Mouse (Mus musculus) lung, embryonic 16.5 days (tissue): Measurements from ENCODE around the gene Vdac1. TPM values are rescaled to one million over a fixed set of nuclear protein-coding genes. Genes with fewer than 3 reads are reported as not detected.

Experiments
- ATAC-seq: fragments of 200-750 bp; cut with Nextera tagmentation; 2 replicates; pipeline ENCODE4 v1.8.0; 2017; ENCODE audit warnings: low read depth, mild to moderate bottlenecking, moderate library complexity
- H3K27ac ChIP-seq: fragments of 300-500 bp; sonication (generic); 2 replicates; pipeline ENCODE4 v1.5.1; 2014; ENCODE audit warnings: mild to moderate bottlenecking, control low read depth, low read length
- H3K27me3 ChIP-seq: fragments of 300-500 bp; sonication (generic); 2 replicates; pipeline ENCODE4 v1.6.1; 2014; ENCODE audit warnings: low read depth, low read length, mixed read lengths; ENCODE audit not compliant: control insufficient read depth, insufficient read depth
- H3K36me3 ChIP-seq: fragments of 300-500 bp; sonication (generic); 2 replicates; pipeline ENCODE4 v1.6.1; 2014; ENCODE audit warnings: low read length; ENCODE audit not compliant: control insufficient read depth, insufficient read depth
- H3K4me1 ChIP-seq: fragments of 300-500 bp; sonication (generic); replicated peaks from 2 replicates; pipeline ENCODE4 v1.6.1; 2014; ENCODE audit warnings: low read length, mixed read lengths; ENCODE audit not compliant: control insufficient read depth, insufficient read depth
- H3K4me2 ChIP-seq: fragments of 300-500 bp; sonication (generic); 2 replicates; pipeline ENCODE4 v1.6.1; 2014; ENCODE audit warnings: low read depth, low read length, control low read depth
- H3K4me3 ChIP-seq: fragments of 300-500 bp; sonication (generic); 2 replicates; pipeline ENCODE4 v1.5.1; 2014; ENCODE audit warnings: mild to moderate bottlenecking, low read length, control low read depth
- H3K9ac ChIP-seq: fragments of 300-500 bp; sonication (generic); 2 replicates; pipeline ENCODE4 v1.6.1; 2014; ENCODE audit warnings: low read length, control low read depth
- H3K9me3 ChIP-seq: fragments of 300-500 bp; sonication (generic); 2 replicates; pipeline ENCODE4 v1.6.1; 2016; ENCODE audit warnings: low read length; ENCODE audit not compliant: control insufficient read depth
- WGBS: fragments of 180-500 bp; shearing (Covaris S2); extraction: QIAGEN DNeasy Blood & Tissue Kit; methylation state at CpG from one replicate; pipeline ENCODE4 v1.1.7; 2014; 5-methylcytosine and 5-hydroxymethylcytosine counted together
- polyA plus RNA-seq: library from polyadenylated mRNA; unstranded; fragments of >200 nt; fragmentation: Nextera tagmentation; extraction: Ambion mirVana; gene quantifications from 2 replicates; pipeline ENCODE4 v1.2.1, GENCODE M21; 2015

The Vdac1 gene
- polyA plus RNA-seq = 255 and 264 TPM in 2 replicates

DNA sequence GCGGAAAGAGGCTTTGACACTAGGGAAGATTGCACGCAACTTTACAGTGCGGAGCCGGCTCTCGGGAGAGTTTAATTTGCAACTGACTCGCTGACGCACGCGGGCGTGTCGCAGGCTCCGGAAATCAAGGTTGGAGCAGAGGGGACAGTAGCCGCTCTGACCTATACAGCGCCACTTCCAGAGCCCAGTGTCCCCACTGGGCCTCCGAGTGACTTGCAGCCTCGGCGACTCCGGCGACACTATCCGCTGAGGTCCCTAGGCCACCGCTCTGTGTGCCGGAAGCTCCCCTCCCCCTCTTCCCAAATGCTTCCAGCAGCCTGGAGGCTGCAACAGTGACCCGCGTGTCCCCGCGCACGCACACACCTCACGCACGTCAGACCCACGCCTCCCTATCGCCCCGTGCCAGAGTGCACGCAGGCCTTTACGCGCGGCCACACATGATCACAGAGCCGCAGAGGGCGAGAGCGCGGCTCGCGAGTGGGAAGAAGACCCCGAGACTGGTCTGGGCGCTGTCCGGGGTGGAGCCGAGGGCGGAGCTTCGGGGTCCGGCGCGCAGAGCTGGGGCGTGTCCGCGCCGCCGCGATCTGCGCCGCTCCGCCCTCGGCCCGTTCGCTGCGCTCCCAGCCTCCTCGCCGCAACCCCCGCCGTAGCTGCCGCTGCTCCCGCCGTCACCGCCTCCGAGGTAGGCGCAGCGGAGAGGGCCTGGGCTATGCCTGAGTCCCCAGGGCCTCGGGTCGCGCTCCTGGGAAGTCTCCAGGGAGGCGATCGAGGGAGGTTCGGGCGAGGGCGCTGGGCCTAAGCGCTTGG, at the start of gene Vdac1:
Gene Vdac1, plus strand, starts transcription at position 390 of the 807 bp plus-strand sequence.
- H3K9me3 ChIP-seq = no peaks in the 10 kb centered on the region
- peak within 1 kb of the TSS; percentile 72 for H3K4me3 ChIP-seq
- H3K36me3 ChIP-seq = no peaks in the 10 kb centered on the region
- peak within 1 kb of the TSS; percentile 74 for H3K4me2 ChIP-seq
- WGBS = under 1% methylated on average over 83 of the region's 84 CpGs
- H3K27ac ChIP-seq = peak within 1 kb of the TSS; percentile 94
- peak within 1 kb of the TSS; percentile 89 for H3K9ac ChIP-seq
- H3K4me1 ChIP-seq = peaks cover 36% of the 10 kb centered on the region
- peak; percentile 95 for ATAC-seq
- no peaks in the 10 kb centered on the region for H3K27me3 ChIP-seq

DNA sequence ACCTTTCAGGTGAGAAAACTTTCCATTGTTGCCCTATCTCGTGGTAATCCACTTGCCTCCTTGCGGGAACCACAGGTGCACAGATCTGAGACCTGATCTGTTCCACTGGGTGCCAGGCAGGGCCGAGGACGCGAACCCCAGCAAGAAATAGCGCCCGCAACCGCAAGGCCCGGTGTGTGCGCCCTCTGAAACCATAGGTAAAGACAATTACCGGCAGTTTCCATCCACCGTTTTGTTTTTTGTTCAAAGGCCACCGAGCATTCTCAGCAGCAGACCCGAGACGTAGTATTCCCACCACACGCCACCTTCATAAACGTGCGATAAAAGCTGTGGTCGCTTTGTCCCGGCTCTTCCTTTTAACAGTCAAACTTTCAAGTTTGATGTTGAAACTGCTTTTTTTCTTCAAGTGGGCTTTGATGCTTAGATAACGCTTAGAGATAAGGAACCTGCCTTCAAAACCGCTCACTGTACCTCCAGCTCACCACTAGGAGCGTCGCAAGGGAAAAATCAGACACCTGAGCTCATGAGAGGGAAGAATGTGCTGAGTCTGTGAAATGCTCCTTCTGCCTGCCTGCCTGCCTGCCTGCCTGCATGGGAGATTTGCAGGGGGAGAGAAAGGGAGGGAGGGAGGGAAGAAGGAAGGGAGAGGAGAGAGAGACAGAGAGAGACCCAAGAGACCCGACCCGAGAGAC, 46.4 kb upstream of the Vdac1 start:
- peak overlapping the region; percentile 37 for H3K4me2 ChIP-seq
- H3K9me3 ChIP-seq = no peaks in the 10 kb centered on the region
- peaks cover 4% of the 10 kb centered on the region; the same call in 1 of the 2 replicates for H3K4me1 ChIP-seq
- 11% methylated on average over 26 of the region's 26 CpGs for WGBS
- H3K27ac ChIP-seq = no peak overlapping the region
- H3K27me3 ChIP-seq = no peaks in the 10 kb centered on the region
- H3K9ac ChIP-seq = no peak overlapping the region
- H3K4me3 ChIP-seq = no peak overlapping the region
- ATAC-seq = no peak
- H3K36me3 ChIP-seq = no peaks in the 10 kb centered on the region

DNA sequence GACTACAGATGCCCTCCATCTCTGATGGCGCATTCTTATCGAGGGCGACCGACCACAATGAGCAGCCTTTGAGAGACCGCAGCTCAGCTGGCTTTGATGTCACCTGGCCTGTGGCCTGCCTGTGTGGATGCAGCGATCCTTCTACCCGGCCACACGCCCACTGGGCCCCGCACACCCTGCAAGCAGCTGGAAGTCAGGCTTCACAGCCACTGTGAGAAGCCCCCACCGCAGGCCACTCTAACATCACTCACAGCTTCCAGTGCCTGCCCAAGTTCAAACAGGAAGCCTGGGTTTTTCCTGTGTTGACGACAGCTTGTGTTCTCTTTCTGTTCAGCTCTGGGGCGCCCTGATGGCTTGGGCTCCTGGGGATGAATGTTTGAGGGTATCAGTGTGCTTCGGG, 42.2 kb upstream of the Vdac1 start:
- H3K9ac ChIP-seq = no peak overlapping the region; the same call in 1 of the 2 replicates
- peaks cover 4% of the 10 kb centered on the region; the same call in 1 of the 2 replicates for H3K4me1 ChIP-seq
- H3K9me3 ChIP-seq = no peaks in the 10 kb centered on the region
- no peaks in the 10 kb centered on the region for H3K36me3 ChIP-seq
- 35% methylated on average over 13 of the region's 13 CpGs for WGBS
- peak overlapping the region; percentile 59 for H3K27ac ChIP-seq
- H3K27me3 ChIP-seq = no peaks in the 10 kb centered on the region
- H3K4me3 ChIP-seq = no peak overlapping the region
- no peak overlapping the region for H3K4me2 ChIP-seq
- peak; percentile 66; the same call in 1 of the 2 replicates for ATAC-seq

DNA sequence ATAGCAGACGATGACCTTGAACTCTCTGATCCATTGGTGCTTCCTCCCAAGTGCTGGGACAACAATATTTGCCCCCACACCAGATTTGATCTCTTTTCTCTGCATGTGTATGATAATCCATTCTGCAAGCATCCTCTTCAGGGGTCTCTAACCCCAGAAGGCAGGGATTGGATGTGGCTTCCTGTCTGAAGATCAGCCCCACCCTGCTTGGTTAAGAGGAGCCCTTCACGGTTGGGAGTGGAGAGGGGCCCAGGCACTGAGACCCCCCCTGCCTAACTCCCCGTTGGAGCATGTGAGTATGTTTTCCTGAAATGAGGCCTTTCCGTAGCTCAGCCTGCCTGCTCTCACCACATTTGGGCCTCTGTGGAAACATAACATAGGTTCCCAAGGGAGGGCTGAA, 41.0 kb upstream of the Vdac1 start:
- 54% methylated on average over 4 of the region's 4 CpGs for WGBS
- ATAC-seq = no peak

DNA sequence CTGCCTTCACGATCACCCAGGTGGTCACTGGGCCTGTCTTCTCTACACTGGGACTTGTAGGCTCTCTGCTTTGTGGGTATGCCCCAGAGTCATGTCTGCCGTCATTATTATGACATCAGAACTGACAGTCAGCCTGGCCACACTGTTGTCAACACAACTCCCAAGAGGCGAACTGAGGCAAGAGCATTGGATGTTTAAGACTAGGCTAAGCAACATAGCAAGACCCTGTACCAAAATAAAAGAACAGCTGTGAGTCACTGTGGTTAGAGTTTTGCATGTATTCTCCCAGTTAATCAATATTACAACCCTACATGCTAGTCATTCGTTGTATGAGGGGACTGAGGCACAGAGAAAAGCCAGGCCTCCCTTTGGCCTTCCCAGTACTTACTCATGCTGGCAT, 40.1 kb upstream of the Vdac1 start:
- H3K27ac ChIP-seq = no peak overlapping the region
- no peak overlapping the region for H3K9ac ChIP-seq
- H3K4me2 ChIP-seq = no peak overlapping the region
- no peaks in the 10 kb centered on the region; the same call in 1 of the 2 replicates for H3K4me1 ChIP-seq
- WGBS = 88% methylated on average over 4 of the region's 4 CpGs
- no peaks in the 10 kb centered on the region for H3K36me3 ChIP-seq
- no peaks in the 10 kb centered on the region for H3K9me3 ChIP-seq
- no peak overlapping the region for H3K4me3 ChIP-seq
- H3K27me3 ChIP-seq = no peaks in the 10 kb centered on the region
- no peak for ATAC-seq

More for the DNA sequence above, 41.0 kb upstream of the Vdac1 start:
- Histone ChIP-seq H3K4me1 (no peaks in the 10 kb centered on the region; the same call in 1 of the 2 replicates), H3K27me3 (no peaks in the 10 kb centered on the region), H3K4me2 (no peak overlapping the region), H3K27ac (no peak overlapping the region), H3K4me3 (no peak overlapping the region), H3K36me3 (no peaks in the 10 kb centered on the region), H3K9ac (no peak overlapping the region), H3K9me3 (no peaks in the 10 kb centered on the region)

DNA sequence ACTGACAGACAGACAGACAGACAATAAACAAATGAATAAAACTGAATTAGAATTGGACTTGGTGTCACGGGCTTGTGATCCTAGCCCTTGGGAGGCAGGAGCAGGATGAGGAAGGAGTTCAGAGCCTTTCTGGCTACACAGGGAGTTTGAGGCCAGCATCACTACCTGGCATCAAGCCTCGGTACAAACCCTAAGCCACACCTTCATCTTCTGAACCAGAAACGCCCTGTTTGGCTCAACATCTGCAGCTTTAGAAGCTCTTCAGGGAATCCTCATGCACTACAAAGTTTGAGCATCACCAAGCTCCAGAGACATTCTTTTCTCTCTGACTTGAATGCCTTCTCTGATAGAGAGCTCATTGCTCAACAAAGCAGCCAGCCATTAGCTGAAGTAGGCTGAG, 39.1 kb upstream of the Vdac1 start:
- Histone ChIP-seq H3K4me2 (no peak overlapping the region), H3K36me3 (no peaks in the 10 kb centered on the region), H3K27me3 (no peaks in the 10 kb centered on the region), H3K9me3 (no peaks in the 10 kb centered on the region), H3K4me3 (no peak overlapping the region), H3K4me1 (no peaks in the 10 kb centered on the region; the same call in 1 of the 2 replicates), H3K9ac (no peak overlapping the region), H3K27ac (no peak overlapping the region)
- WGBS = 47% methylated on average over 3 of the region's 3 CpGs
- ATAC-seq = no peak

DNA sequence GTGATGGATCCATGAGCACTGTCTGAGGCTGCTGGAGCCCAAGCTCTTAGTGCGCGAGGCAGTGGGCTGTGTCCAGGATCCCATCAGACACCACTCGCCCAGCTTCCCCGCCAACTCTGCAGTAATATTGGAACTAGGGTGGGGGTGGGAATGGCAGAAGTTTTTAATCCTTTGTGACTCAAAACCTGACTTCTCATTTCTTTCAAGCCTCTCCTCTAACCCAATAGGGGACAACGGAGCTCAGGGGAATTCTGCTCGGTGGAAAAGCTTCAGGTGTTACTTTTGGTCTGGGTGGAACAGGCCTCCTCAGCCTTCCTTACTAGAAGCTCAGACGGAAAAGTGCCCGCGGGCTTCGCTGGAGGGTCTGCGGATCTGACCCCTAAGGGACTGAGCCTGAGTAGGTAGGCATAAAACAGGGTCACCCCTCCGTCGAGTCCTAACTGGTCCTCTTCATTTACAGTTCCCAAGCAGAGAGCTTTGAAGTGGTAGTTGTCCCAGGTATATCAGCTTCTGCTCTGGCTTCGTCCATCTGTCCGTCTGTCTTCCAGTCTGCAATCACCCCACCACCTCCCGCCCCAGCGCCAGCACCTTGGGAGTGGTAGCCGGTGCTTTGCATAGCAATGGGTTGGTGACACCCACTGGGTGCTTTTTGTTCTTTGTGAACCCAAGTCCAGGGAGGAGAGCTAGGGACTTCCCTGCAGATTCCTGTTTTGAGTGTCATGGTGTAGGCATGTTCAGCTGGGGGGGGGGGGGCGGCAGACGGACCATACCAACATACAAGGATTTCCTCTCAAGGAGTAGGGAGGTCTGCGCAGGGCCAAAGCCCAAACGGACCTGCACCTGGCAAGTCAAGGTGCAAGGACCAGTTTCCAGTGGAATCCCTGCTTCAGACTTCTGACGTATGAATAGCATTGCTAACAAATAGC, 36.0 kb upstream of the Vdac1 start:
- ATAC-seq = no peak
- H3K4me3 ChIP-seq = no peak overlapping the region
- no peak overlapping the region for H3K4me2 ChIP-seq
- no peak overlapping the region for H3K9ac ChIP-seq
- H3K27me3 ChIP-seq = no peaks in the 10 kb centered on the region
- no peak overlapping the region for H3K27ac ChIP-seq
- no peaks in the 10 kb centered on the region for H3K9me3 ChIP-seq
- H3K4me1 ChIP-seq = no peaks in the 10 kb centered on the region
- 58% methylated on average over 23 of the region's 23 CpGs for WGBS
- no peaks in the 10 kb centered on the region for H3K36me3 ChIP-seq

DNA sequence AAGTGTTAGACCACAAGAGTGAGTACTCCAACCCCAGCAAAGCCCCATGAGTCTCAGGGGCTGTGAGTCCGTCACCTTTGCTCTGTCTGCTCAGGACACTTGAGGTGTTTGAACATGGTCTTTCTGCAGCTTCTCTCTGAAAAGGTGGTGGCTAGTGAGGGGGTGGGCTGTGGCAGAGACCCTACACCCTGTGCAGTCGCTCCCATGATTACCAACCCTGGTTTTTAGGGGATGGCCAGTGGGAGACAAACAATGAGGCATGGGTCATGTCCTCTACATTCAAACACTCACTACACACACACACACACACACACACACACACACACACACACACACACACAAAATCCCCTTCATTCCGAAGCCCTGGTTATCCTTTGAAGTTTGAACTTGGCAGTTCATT, 33.3 kb upstream of the Vdac1 start:
- Histone ChIP-seq H3K27ac (no peak overlapping the region), H3K9me3 (no peaks in the 10 kb centered on the region), H3K4me2 (no peak overlapping the region), H3K4me3 (no peak overlapping the region), H3K9ac (no peak overlapping the region), H3K4me1 (no peaks in the 10 kb centered on the region; the same call in 1 of the 2 replicates), H3K27me3 (no peaks in the 10 kb centered on the region), H3K36me3 (no peaks in the 10 kb centered on the region)
- WGBS = 22% methylated on average over 3 of the region's 3 CpGs
- ATAC-seq = no peak
